Mouse (Mus musculus) heart, postnatal 14 days (tissue): Measurements from ENCODE around the gene En1. TPM values are rescaled to one million over a fixed set of nuclear protein-coding genes. Genes with fewer than 3 reads are reported as not detected.

ENCODE experiments used
- DNase-seq, 2 experiments: peaks; one replicate each; pipeline ENCODE4 v3.0.0; 2021 to 2022
- intact Hi-C: fragments of 180-260 bp; cut with DNase I; formaldehyde crosslinking; loops from one replicate; pipeline ENCODE4 v1.15.1; 2025
- long read RNA-seq, 2 experiments: library from polyadenylated mRNA; stranded (forward); transcript quantifications; one replicate each; pipeline ENCODE4 v2.0.0; 2021
- total RNA-seq, 2 experiments: library from RNA; stranded (reverse); gene quantifications; 2 replicates each; pipeline ENCODE4 v1.2.3; 2021

En1 gene
- not detected for total RNA-seq
- long read RNA-seq, experiment 1, result 0 reads
- long read RNA-seq, experiment 2, result 0 reads

GRCm38 (mm10) chr1:120602031-120602730 lies at the start of gene En1:
TSS of gene En1 (plus strand) at chr1:120602418.
- DNase-seq, result no peak
- intact Hi-C loops, result no loop called here

- intact Hi-C loops, result no loop called here
- no peak for DNase-seq
These were observed 45.0 kb upstream of the En1 start for GRCm38 (mm10) chr1:120556926-120557846.

GRCm38 (mm10) chr1:120558341-120559285 lies 43.6 kb upstream of the En1 start:
- DNase-seq, result no peak

GRCm38 (mm10) chr1:120559911-120560310 lies 42.3 kb upstream of the En1 start:
- intact Hi-C loops, result no loop called here
- DNase-seq, result no peak

More at GRCm38 (mm10) chr1:120558341-120559285, 43.6 kb upstream of the En1 start:
- intact Hi-C loops, result no loop called here

GRCm38 (mm10) chr1:120581306-120581705 lies 20.9 kb upstream of the En1 start:
- intact Hi-C loops, result no loop called here
- DNase-seq, result no peak

GRCm38 (mm10) chr1:120585481-120585880 lies 16.7 kb upstream of the En1 start:
- no peak for DNase-seq
- intact Hi-C loops, result loop anchor here (5.0 kb wide), 1 partner anchor 832 kb away; no protein-coding TSS in a partner anchor

- DNase-seq, result peak; percentile 66 to 76
- intact Hi-C loops, result loop anchor here (2.0 to 5.0 kb wide), 3 partner anchors 594 to 831 kb away; no protein-coding TSS in a partner anchor
These were observed 15.6 kb upstream of the En1 start for GRCm38 (mm10) chr1:120586500-120587110.

GRCm38 (mm10) chr1:120587431-120587830 lies 14.8 kb upstream of the En1 start:
- intact Hi-C loops, result loop anchor here (2.0 to 5.0 kb wide), 3 partner anchors 593 to 830 kb away; no protein-coding TSS in a partner anchor

GRCm38 (mm10) chr1:120587960-120588359 lies 14.3 kb upstream of the En1 start:
- no peak for DNase-seq
- intact Hi-C loops, result loop anchor here (2.0 to 5.0 kb wide), 3 partner anchors 593 to 829 kb away; no protein-coding TSS in a partner anchor

More at GRCm38 (mm10) chr1:120587431-120587830, 14.8 kb upstream of the En1 start:
- DNase-seq, result no peak

- no peak for DNase-seq
- intact Hi-C loops, result loop anchor here (5.0 kb wide), 1 partner anchor 829 kb away; no protein-coding TSS in a partner anchor
These were observed 13.7 kb upstream of the En1 start for GRCm38 (mm10) chr1:120588362-120589027.

GRCm38 (mm10) chr1:120593236-120593919 lies 8.8 kb upstream of the En1 start:
- DNase-seq, result no peak
- intact Hi-C loops, result loop anchor here (5.0 kb wide), 1 partner anchor 459 kb away; no protein-coding TSS in a partner anchor

- DNase-seq, result peak in 1 of 2 experiments; percentile 36
- intact Hi-C loops, result loop anchor here (2.0 to 5.0 kb wide), 2 partner anchors 458 to 586 kb away; no protein-coding TSS in a partner anchor
These were observed 7.6 kb upstream of the En1 start for GRCm38 (mm10) chr1:120594603-120595002.

GRCm38 (mm10) chr1:120595471-120596240 lies 6.6 kb upstream of the En1 start:
- no peak for DNase-seq
- intact Hi-C loops, result loop anchor here (2.0 kb wide), 1 partner anchor 585 kb away; no protein-coding TSS in a partner anchor

GRCm38 (mm10) chr1:120596319-120596718 lies 5.9 kb upstream of the En1 start:
- DNase-seq, result no peak
- intact Hi-C loops, result no loop called here

- no peak for DNase-seq
- intact Hi-C loops, result no loop called here
These were observed 5.4 kb upstream of the En1 start for GRCm38 (mm10) chr1:120596784-120597183.

GRCm38 (mm10) chr1:120597271-120597670 lies 4.9 kb upstream of the En1 start:
- intact Hi-C loops, result no loop called here
- no peak for DNase-seq
